Mouse (Mus musculus): ENCODE measurements around the gene Klhl1. TPM values are rescaled to one million over a fixed set of nuclear protein-coding genes. Genes with fewer than 3 reads are reported as not detected.

The Klhl1 gene
- polyA plus RNA-seq (2015; fragmentation: Nextera tagmentation; extraction: Ambion mirVana): not detected in 2 replicates

GRCm38 (mm10) chr14:96518954-96519682 lies at the start of gene Klhl1:
Gene Klhl1, minus strand, starts transcription at chr14:96519102.

Data from skeletal muscle tissue, postnatal 0 days (tissue).